Mouse (Mus musculus): ENCODE measurements around the gene Tmem210. TPM values are rescaled to one million over a fixed set of nuclear protein-coding genes. Genes with fewer than 3 reads are reported as not detected.

Gene Tmem210
- total and polyA plus RNA-seq, 2 experiments = not detected

- Histone ChIP-seq H3K27ac (replicated peaks; ENCODE audit: insufficient read depth, low read depth, low read length) (no peak overlapping the region), H3K4me1 (ENCODE audit: control insufficient read depth, insufficient read depth, low read length) (peaks cover 3% of the 10 kb centered on the region; the same call in 1 of the 2 replicates), H3K4me3 (ENCODE audit: insufficient read depth, low read depth, low read length) (peak overlapping the region; percentile 13; the same call in 1 of the 2 replicates), H3K27me3 (ENCODE audit: control insufficient read depth, insufficient read depth, low read length) (peaks cover 9% of the 10 kb centered on the region; the same call in 1 of the 2 replicates), H3K36me3 (ENCODE audit: control insufficient read depth, insufficient read depth, low read length) (no peaks in the 10 kb centered on the region), H3K79me2 (ENCODE audit: control insufficient read depth, insufficient read depth, low read length) (no peaks in the 10 kb centered on the region), H3K9ac (ENCODE audit: low read depth, low read length) (no peak overlapping the region)
- WGBS = 4% methylated on average over 43 of the region's 43 CpGs
- TF ChIP-seq CTCF (IDR thresholded peaks at IDR 0.05; ENCODE audit: low read depth, low read length) = no peak
- TF ChIP-seq POLR2A (IDR thresholded peaks at IDR 0.05; ENCODE audit: extremely low read depth, insufficient read depth, low read length) = no peak
- no peak for DNase-seq (ENCODE audit: extremely low read depth, low read depth, low spot score)
Observed at GRCm38 (mm10) chr2:25292054-25292544, 4.2 kb downstream of the Tmem210 start.

DNA sequence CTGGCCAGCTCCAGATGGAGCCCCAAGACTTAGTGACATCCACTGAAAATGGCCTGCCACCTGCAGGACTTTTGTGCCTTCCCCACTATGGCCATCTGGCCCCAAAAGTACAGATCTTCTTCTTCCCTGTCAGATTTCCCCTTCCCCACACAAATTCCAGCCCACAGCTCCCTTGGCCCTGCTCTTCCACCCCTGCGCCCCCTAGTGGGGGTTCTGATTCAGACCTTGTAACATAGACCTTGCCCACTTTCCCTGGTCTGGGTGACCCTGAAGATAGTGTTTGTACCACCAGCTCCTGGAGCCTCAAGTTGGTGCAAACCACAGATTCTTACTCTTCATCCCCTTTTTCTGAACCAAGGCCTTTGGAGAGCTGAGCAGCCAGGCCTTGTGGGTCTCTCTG, 4.9 kb downstream of the Tmem210 start:
- Histone ChIP-seq H3K79me2 (ENCODE audit: control insufficient read depth, insufficient read depth, low read length) (no peaks in the 10 kb centered on the region), H3K4me1 (ENCODE audit: control insufficient read depth, insufficient read depth, low read length) (peaks cover 3% of the 10 kb centered on the region; the same call in 1 of the 2 replicates), H3K4me3 (ENCODE audit: insufficient read depth, low read depth, low read length) (no peak overlapping the region), H3K36me3 (ENCODE audit: control insufficient read depth, insufficient read depth, low read length) (no peaks in the 10 kb centered on the region), H3K27ac (replicated peaks; ENCODE audit: insufficient read depth, low read depth, low read length) (no peak overlapping the region), H3K27me3 (ENCODE audit: control insufficient read depth, insufficient read depth, low read length) (peaks cover 9% of the 10 kb centered on the region; the same call in 1 of the 2 replicates), H3K9ac (ENCODE audit: low read depth, low read length) (no peak overlapping the region)
- TF ChIP-seq CTCF (IDR thresholded peaks at IDR 0.05; ENCODE audit: low read depth, low read length) = peak; percentile 88
- TF ChIP-seq POLR2A (IDR thresholded peaks at IDR 0.05; ENCODE audit: extremely low read depth, insufficient read depth, low read length) = no peak
- WGBS = 7% methylated on average over 1 of the region's 1 CpGs
- DNase-seq (ENCODE audit: extremely low read depth, low read depth, low spot score) = peak; percentile 9

- TF ChIP-seq POLR2A (IDR thresholded peaks at IDR 0.05; ENCODE audit: extremely low read depth, insufficient read depth, low read length) = no peak
- no peak for TF ChIP-seq CTCF (IDR thresholded peaks at IDR 0.05; ENCODE audit: low read depth, low read length)
- Histone ChIP-seq H3K9ac (ENCODE audit: low read depth, low read length) (no peak overlapping the region), H3K36me3 (ENCODE audit: control insufficient read depth, insufficient read depth, low read length) (no peaks in the 10 kb centered on the region), H3K27me3 (ENCODE audit: control insufficient read depth, insufficient read depth, low read length) (peaks cover 9% of the 10 kb centered on the region; the same call in 1 of the 2 replicates), H3K27ac (replicated peaks; ENCODE audit: insufficient read depth, low read depth, low read length) (no peak overlapping the region), H3K4me1 (ENCODE audit: control insufficient read depth, insufficient read depth, low read length) (peaks cover 3% of the 10 kb centered on the region; the same call in 1 of the 2 replicates), H3K79me2 (ENCODE audit: control insufficient read depth, insufficient read depth, low read length) (no peaks in the 10 kb centered on the region), H3K4me3 (ENCODE audit: insufficient read depth, low read depth, low read length) (no peak overlapping the region)
- DNase-seq (ENCODE audit: extremely low read depth, low read depth, low spot score) = no peak
- 74% methylated on average over 9 of the region's 9 CpGs for WGBS
Observed at GRCm38 (mm10) chr2:25293706-25294105, 5.8 kb downstream of the Tmem210 start.

DNA sequence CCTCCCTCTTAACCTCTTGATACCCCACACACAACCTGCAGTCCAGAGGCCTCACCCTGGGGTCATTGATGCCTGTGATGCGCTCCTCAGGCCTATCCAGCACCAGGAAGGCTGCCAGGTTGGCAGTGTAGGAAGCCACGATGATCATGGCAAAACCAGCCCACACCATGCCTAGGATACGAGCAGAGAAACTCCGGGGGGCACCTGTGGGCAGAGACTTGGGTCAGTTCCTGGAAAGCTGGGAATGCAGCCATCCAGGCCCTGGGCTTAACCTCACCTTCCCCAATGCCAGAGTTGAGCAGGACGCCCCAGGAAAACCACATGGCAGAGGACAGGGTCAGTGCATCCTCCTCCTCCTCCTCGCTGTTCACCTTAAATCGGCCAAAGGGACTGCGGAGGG, 9.1 kb downstream of the Tmem210 start:
- no peaks in the 10 kb centered on the region for H3K79me2 ChIP-seq (ENCODE audit: control insufficient read depth, insufficient read depth, low read length)
- TF ChIP-seq POLR2A (IDR thresholded peaks at IDR 0.05; ENCODE audit: extremely low read depth, insufficient read depth, low read length) = no peak
- TF ChIP-seq CTCF (IDR thresholded peaks at IDR 0.05; ENCODE audit: low read depth, low read length) = no peak
- H3K27ac ChIP-seq (replicated peaks; ENCODE audit: insufficient read depth, low read depth, low read length) = no peak overlapping the region
- 71% methylated on average over 7 of the region's 8 CpGs for WGBS
- no peak overlapping the region for H3K9ac ChIP-seq (ENCODE audit: low read depth, low read length)
- no peaks in the 10 kb centered on the region for H3K4me1 ChIP-seq (ENCODE audit: control insufficient read depth, insufficient read depth, low read length)
- H3K27me3 ChIP-seq (ENCODE audit: control insufficient read depth, insufficient read depth, low read length) = peaks cover 2% of the 10 kb centered on the region; the same call in 1 of the 2 replicates
- DNase-seq (ENCODE audit: extremely low read depth, low read depth, low spot score) = no peak
- no peak overlapping the region for H3K4me3 ChIP-seq (ENCODE audit: insufficient read depth, low read depth, low read length)
- no peaks in the 10 kb centered on the region for H3K36me3 ChIP-seq (ENCODE audit: control insufficient read depth, insufficient read depth, low read length)

- Histone ChIP-seq H3K4me3 (ENCODE audit: insufficient read depth, low read depth, low read length) (no peak overlapping the region), H3K79me2 (ENCODE audit: control insufficient read depth, insufficient read depth, low read length) (no peaks in the 10 kb centered on the region), H3K4me1 (ENCODE audit: control insufficient read depth, insufficient read depth, low read length) (no peaks in the 10 kb centered on the region), H3K27me3 (ENCODE audit: control insufficient read depth, insufficient read depth, low read length) (no peaks in the 10 kb centered on the region), H3K27ac (replicated peaks; ENCODE audit: insufficient read depth, low read depth, low read length) (no peak overlapping the region), H3K36me3 (ENCODE audit: control insufficient read depth, insufficient read depth, low read length) (no peaks in the 10 kb centered on the region), H3K9ac (ENCODE audit: low read depth, low read length) (no peak overlapping the region)
- no peak for DNase-seq (ENCODE audit: extremely low read depth, low read depth, low spot score)
- 68% methylated on average over 10 of the region's 10 CpGs for whole genome bisulfite sequencing
- TF ChIP-seq CTCF (IDR thresholded peaks at IDR 0.05; ENCODE audit: low read depth, low read length) (no peak), POLR2A (IDR thresholded peaks at IDR 0.05; ENCODE audit: extremely low read depth, insufficient read depth, low read length) (no peak)
Observed at GRCm38 (mm10) chr2:25298046-25298445, 10.1 kb downstream of the Tmem210 start.

- Histone ChIP-seq H3K4me3 (ENCODE audit: insufficient read depth, low read depth, low read length) (no peak overlapping the region), H3K27me3 (ENCODE audit: control insufficient read depth, insufficient read depth, low read length) (peaks cover 10% of the 10 kb centered on the region), H3K27ac (replicated peaks; ENCODE audit: insufficient read depth, low read depth, low read length) (no peak overlapping the region), H3K79me2 (ENCODE audit: control insufficient read depth, insufficient read depth, low read length) (no peaks in the 10 kb centered on the region), H3K4me1 (ENCODE audit: control insufficient read depth, insufficient read depth, low read length) (peaks cover 3% of the 10 kb centered on the region; the same call in 1 of the 2 replicates), H3K36me3 (ENCODE audit: control insufficient read depth, insufficient read depth, low read length) (no peaks in the 10 kb centered on the region), H3K9ac (ENCODE audit: low read depth, low read length) (no peak overlapping the region)
- no peak for DNase-seq (ENCODE audit: extremely low read depth, low read depth, low spot score)
- WGBS = 61% methylated on average over 3 of the region's 3 CpGs
- no peak for TF ChIP-seq CTCF (IDR thresholded peaks at IDR 0.05; ENCODE audit: low read depth, low read length)
Observed at GRCm38 (mm10) chr2:25303452-25303851, 15.5 kb downstream of the Tmem210 start.

Measured in liver, adult 2 months (tissue).